Mouse (Mus musculus) liver, embryonic 14.5 days (tissue): ENCODE measurements around the gene Muc4.

Experiments
- CTCF ChIP-seq: IDR thresholded peaks from 2 replicates; pipeline ENCODE4 v1.5.1; 2016; ENCODE audit warnings: antibody characterized with exemption, low read depth, control low read depth
- EP300 ChIP-seq: IDR thresholded peaks from 2 replicates; pipeline ENCODE4 v1.6.1; 2016; ENCODE audit warnings: antibody characterized with exemption, low read depth

- TF ChIP-seq CTCF, result no peak
- TF ChIP-seq EP300, result no peak
Observed at GRCm38 (mm10) chr16:32822450-32822827, 86.8 kb downstream of the Muc4 start.
